Mouse (Mus musculus): ENCODE data around the gene Zdhhc21.

DNA sequence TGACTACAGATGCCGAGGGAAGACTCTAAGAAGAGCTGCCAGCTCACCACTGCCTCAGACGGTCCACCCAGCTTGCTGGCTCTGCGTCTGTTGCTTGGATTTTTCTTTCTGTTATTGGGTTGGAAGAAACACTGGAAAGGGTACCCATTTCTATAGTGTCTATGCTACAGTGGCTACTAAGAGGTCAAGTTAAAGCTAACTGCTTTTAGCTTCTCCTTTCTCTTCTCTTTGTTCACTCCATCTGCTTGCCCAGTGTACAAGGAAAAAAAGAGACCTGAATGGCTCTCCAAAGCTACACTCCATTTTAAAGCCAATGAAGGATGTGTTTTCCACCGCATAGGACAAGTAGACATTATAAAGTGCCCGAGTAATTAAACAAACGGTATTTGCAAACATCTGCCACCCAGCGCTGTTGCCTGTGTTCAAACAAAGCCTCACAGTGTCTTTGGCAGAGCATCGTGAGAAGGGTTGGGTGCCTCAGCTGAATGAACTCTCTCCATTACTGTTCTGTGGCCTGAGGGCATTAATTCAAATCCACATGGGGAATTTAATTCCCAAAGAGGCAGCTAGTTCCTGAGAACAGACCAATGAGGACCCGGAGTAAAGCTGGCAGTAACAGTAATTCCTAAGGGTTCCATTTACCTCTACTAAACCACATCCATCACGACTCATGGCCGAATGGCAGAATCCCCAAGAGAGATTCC is 94.1 kb downstream of the Zdhhc21 start:
- no peak for TF ChIP-seq MAX (IDR thresholded peaks at IDR 0.05)
- no peak for TF ChIP-seq CTCF (IDR thresholded peaks at IDR 0.05; ENCODE audit: control insufficient read depth, insufficient read depth, insufficient read length)

All from C2C12 (cell line).